Mouse (Mus musculus): ENCODE measurements around the gene Rhbdd1. TPM values are rescaled to one million over a fixed set of nuclear protein-coding genes. Genes with fewer than 3 reads are reported as not detected.

Gene Rhbdd1
- polyA plus RNA-seq, 1 experiment from 2014 or later = 7.6 TPM

DNA sequence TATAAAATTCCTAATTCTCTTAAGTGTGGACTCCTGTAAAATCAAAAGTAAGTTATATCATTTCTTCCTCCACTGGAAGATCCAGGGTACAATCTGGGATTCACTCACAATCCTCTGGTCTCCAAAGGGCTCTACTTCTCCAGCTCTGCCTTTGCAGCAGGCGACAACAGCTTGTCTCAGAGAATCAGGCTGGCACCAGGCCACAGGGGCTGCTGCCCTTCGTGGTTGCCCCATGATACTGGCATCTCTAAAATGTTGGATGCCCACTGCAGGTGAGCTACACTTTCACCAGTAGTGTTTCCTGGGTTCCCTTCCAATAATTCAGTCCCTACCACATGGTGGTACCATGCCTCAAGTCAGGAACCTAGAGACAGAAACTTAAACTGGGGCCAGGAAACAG lies 67.9 kb downstream of the Rhbdd1 start:
- Histone ChIP-seq H3K4me3 (ENCODE audit: low read depth, low read length) (no peak overlapping the region), H3K4me1 (ENCODE audit: insufficient read depth) (peaks cover 8% of the 10 kb centered on the region), H3K9me3 (ENCODE audit: low read depth, low read length) (no peaks in the 10 kb centered on the region), H3K4me2 (no peak overlapping the region), H3K9ac (no peak overlapping the region), H3K27me3 (ENCODE audit: insufficient read depth, low read length) (no peaks in the 10 kb centered on the region), H3K36me3 (ENCODE audit: insufficient read depth) (no peaks in the 10 kb centered on the region; the same call in 1 of the 2 replicates), H3K27ac (ENCODE audit: low read depth) (no peak overlapping the region)
- TF ChIP-seq CTCF (IDR thresholded peaks at IDR 0.05; ENCODE audit: low read depth) = no peak
- ATAC-seq (ENCODE audit: insufficient read depth) (no peak), DNase-seq (no peak)
- WGBS = 78% methylated on average over 2 of the region's 2 CpGs

- ATAC-seq (ENCODE audit: insufficient read depth) (peak; percentile 93), DNase-seq (peak; percentile 75)
- Histone ChIP-seq H3K9me3 (ENCODE audit: low read depth, low read length) (no peaks in the 10 kb centered on the region), H3K9ac (no peak overlapping the region), H3K4me2 (peak overlapping the region; percentile 3; the same call in 1 of the 2 replicates), H3K4me3 (ENCODE audit: low read depth, low read length) (no peak overlapping the region), H3K27me3 (ENCODE audit: insufficient read depth, low read length) (no peaks in the 10 kb centered on the region), H3K4me1 (ENCODE audit: insufficient read depth) (peaks cover 8% of the 10 kb centered on the region), H3K27ac (ENCODE audit: low read depth) (peak overlapping the region; percentile 54), H3K36me3 (ENCODE audit: insufficient read depth) (no peaks in the 10 kb centered on the region; the same call in 1 of the 2 replicates)
- 16% methylated on average over 9 of the region's 9 CpGs for WGBS
- TF ChIP-seq CTCF (IDR thresholded peaks at IDR 0.05; ENCODE audit: low read depth) = no peak
Observed at GRCm38 (mm10) chr1:82385054-82385453, 68.8 kb downstream of the Rhbdd1 start.

DNA sequence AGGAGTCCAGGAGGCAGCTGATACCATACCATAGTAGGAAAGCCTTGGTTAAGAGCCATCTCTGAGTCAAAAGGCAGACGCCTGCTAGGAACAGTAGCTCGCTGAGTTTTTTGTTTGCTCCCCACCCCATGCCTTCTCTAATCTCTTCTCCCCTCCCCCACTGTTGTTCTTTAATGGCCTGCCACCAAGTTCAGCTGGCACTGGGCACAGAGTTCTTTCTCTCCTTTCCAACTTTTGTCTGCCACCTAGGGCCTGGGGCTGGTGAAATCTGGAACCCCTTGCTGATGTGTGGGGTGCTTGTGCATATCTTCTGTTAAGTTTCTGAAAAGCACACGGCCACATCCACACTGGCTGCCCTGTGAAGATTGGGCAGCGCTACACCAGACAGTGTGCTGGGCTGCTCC lies 69.6 kb downstream of the Rhbdd1 start:
- 40% methylated on average over 4 of the region's 4 CpGs for WGBS
- Histone ChIP-seq H3K4me2 (no peak overlapping the region), H3K9me3 (ENCODE audit: low read depth, low read length) (no peaks in the 10 kb centered on the region), H3K36me3 (ENCODE audit: insufficient read depth) (no peaks in the 10 kb centered on the region; the same call in 1 of the 2 replicates), H3K27me3 (ENCODE audit: insufficient read depth, low read length) (no peaks in the 10 kb centered on the region), H3K4me1 (ENCODE audit: insufficient read depth) (peaks cover 8% of the 10 kb centered on the region), H3K9ac (no peak overlapping the region), H3K4me3 (ENCODE audit: low read depth, low read length) (no peak overlapping the region), H3K27ac (ENCODE audit: low read depth) (peak overlapping the region; percentile 70; the same call in 1 of the 2 replicates)
- no peak for DNase-seq
- TF ChIP-seq CTCF (IDR thresholded peaks at IDR 0.05; ENCODE audit: low read depth) = no peak
- ATAC-seq (ENCODE audit: insufficient read depth) = no peak; the same call in 1 of the 2 replicates

- Histone ChIP-seq H3K4me2 (no peak overlapping the region), H3K36me3 (ENCODE audit: insufficient read depth) (no peaks in the 10 kb centered on the region; the same call in 1 of the 2 replicates), H3K27me3 (ENCODE audit: insufficient read depth, low read length) (no peaks in the 10 kb centered on the region), H3K4me3 (ENCODE audit: low read depth, low read length) (no peak overlapping the region), H3K9me3 (ENCODE audit: low read depth, low read length) (no peaks in the 10 kb centered on the region), H3K27ac (ENCODE audit: low read depth) (no peak overlapping the region), H3K9ac (no peak overlapping the region), H3K4me1 (ENCODE audit: insufficient read depth) (peaks cover 8% of the 10 kb centered on the region)
- ATAC-seq (ENCODE audit: insufficient read depth) (no peak), DNase-seq (peak; percentile 45)
- TF ChIP-seq CTCF (IDR thresholded peaks at IDR 0.05; ENCODE audit: low read depth) = no peak
- 65% methylated on average over 6 of the region's 6 CpGs for WGBS
Observed at GRCm38 (mm10) chr1:82386814-82387771, 70.8 kb downstream of the Rhbdd1 start.

GRCm38 (mm10) chr1:82389371-82389770 lies 73.1 kb downstream of the Rhbdd1 start:
- Histone ChIP-seq H3K36me3 (ENCODE audit: insufficient read depth) (no peaks in the 10 kb centered on the region), H3K4me1 (ENCODE audit: insufficient read depth) (peaks cover 8% of the 10 kb centered on the region), H3K4me3 (ENCODE audit: low read depth, low read length) (no peak overlapping the region), H3K9ac (no peak overlapping the region), H3K27me3 (ENCODE audit: insufficient read depth, low read length) (no peaks in the 10 kb centered on the region), H3K4me2 (no peak overlapping the region), H3K27ac (ENCODE audit: low read depth) (no peak overlapping the region), H3K9me3 (ENCODE audit: low read depth, low read length) (no peaks in the 10 kb centered on the region)
- ATAC-seq (ENCODE audit: insufficient read depth) (no peak), DNase-seq (no peak)
- WGBS = 62% methylated on average over 7 of the region's 7 CpGs
- TF ChIP-seq CTCF (IDR thresholded peaks at IDR 0.05; ENCODE audit: low read depth) = no peak

DNA sequence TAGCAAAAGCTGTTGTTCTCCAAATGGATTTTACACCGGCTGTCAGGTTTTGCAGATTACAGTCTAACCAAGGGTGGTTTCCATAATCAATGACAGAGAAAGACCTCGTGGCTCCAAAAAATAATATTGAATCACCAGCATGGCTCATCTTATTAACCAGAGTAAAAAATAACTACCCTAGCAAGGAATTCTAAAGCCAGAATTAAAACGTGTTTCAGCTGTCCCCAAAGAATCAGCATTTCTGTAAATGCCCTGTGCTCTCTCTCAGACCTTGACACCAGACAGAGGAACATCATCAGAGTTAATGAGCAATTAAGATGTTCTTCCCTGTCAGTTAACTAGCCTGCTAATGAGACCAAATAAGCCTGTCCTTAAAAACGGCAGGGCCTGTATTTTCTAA lies 79.1 kb downstream of the Rhbdd1 start:
- ATAC-seq (ENCODE audit: insufficient read depth) (no peak), DNase-seq (no peak)
- Histone ChIP-seq H3K9me3 (ENCODE audit: low read depth, low read length) (no peaks in the 10 kb centered on the region), H3K27me3 (ENCODE audit: insufficient read depth, low read length) (no peaks in the 10 kb centered on the region), H3K4me2 (no peak overlapping the region), H3K9ac (no peak overlapping the region), H3K4me1 (ENCODE audit: insufficient read depth) (no peaks in the 10 kb centered on the region), H3K4me3 (ENCODE audit: low read depth, low read length) (no peak overlapping the region), H3K27ac (ENCODE audit: low read depth) (no peak overlapping the region), H3K36me3 (ENCODE audit: insufficient read depth) (no peaks in the 10 kb centered on the region)
- no peak for TF ChIP-seq CTCF (IDR thresholded peaks at IDR 0.05; ENCODE audit: low read depth)
- WGBS = 69% methylated on average over 4 of the region's 4 CpGs

GRCm38 (mm10) chr1:82407786-82408185 lies 91.5 kb downstream of the Rhbdd1 start:
- no peak for TF ChIP-seq CTCF (IDR thresholded peaks at IDR 0.05; ENCODE audit: low read depth)

More at GRCm38 (mm10) chr1:82407786-82408185, 91.5 kb downstream of the Rhbdd1 start:
- peaks cover 9% of the 10 kb centered on the region; the same call in 1 of the 2 replicates for H3K4me1 ChIP-seq (ENCODE audit: insufficient read depth)
- H3K9me3 ChIP-seq (ENCODE audit: low read depth, low read length) = no peaks in the 10 kb centered on the region
- H3K4me3 ChIP-seq (ENCODE audit: low read depth, low read length) = no peak overlapping the region
- H3K27ac ChIP-seq (ENCODE audit: low read depth) = no peak overlapping the region
- 79% methylated on average over 3 of the region's 3 CpGs for WGBS
- no peak overlapping the region for H3K9ac ChIP-seq
- no peak for DNase-seq
- no peaks in the 10 kb centered on the region for H3K27me3 ChIP-seq (ENCODE audit: insufficient read depth, low read length)
- no peak overlapping the region for H3K4me2 ChIP-seq
- no peak for ATAC-seq (ENCODE audit: insufficient read depth)
- no peaks in the 10 kb centered on the region for H3K36me3 ChIP-seq (ENCODE audit: insufficient read depth)

Data from lung, embryonic 14.5 days (tissue).